Mouse (Mus musculus) olfactory bulb, adult 2 months (tissue): ENCODE measurements at regions not wholly inside any gene's neighbourhood (a gene's known extent, or its start where the extent isn't known, plus 50 kb on each side); places are given as distances from the start of the nearest gene placed in this dataset.

Experiments
- H3K27ac ChIP-seq: fragments of 200-500 bp; 2 replicates; pipeline ENCODE4 v1.5.1; 2012; ENCODE audit warnings: low read depth, low read length; ENCODE audit not compliant: insufficient read depth
- H3K4me1 ChIP-seq: fragments of 200-500 bp; 2 replicates; pipeline ENCODE4 v1.6.1; 2012; ENCODE audit warnings: low read length; ENCODE audit not compliant: control insufficient read depth, insufficient read depth
- H3K4me3 ChIP-seq: fragments of 200-500 bp; 2 replicates; pipeline ENCODE4 v1.5.1; 2012; ENCODE audit warnings: mild to moderate bottlenecking, low read depth, low read length, moderate library complexity; ENCODE audit not compliant: insufficient read depth
- CTCF ChIP-seq: fragments of 200-500 bp; IDR thresholded peaks from 2 replicates; pipeline ENCODE4 v1.5.1; 2012; ENCODE audit warnings: low read depth, mild to moderate bottlenecking, low read length, moderate library complexity; ENCODE audit not compliant: insufficient read depth
- POLR2A ChIP-seq: fragments of 200-500 bp; IDR thresholded peaks from 2 replicates; pipeline ENCODE4 v1.6.1; 2012; ENCODE audit warnings: mild to moderate bottlenecking, low read depth, low read length, moderate library complexity; ENCODE audit not compliant: insufficient read depth
- WGBS: fragments of 180-500 bp; shearing (Covaris S2); methylation state at CpG from one replicate; pipeline ENCODE4 v1.1.7; 2018; 5-methylcytosine and 5-hydroxymethylcytosine counted together

DNA sequence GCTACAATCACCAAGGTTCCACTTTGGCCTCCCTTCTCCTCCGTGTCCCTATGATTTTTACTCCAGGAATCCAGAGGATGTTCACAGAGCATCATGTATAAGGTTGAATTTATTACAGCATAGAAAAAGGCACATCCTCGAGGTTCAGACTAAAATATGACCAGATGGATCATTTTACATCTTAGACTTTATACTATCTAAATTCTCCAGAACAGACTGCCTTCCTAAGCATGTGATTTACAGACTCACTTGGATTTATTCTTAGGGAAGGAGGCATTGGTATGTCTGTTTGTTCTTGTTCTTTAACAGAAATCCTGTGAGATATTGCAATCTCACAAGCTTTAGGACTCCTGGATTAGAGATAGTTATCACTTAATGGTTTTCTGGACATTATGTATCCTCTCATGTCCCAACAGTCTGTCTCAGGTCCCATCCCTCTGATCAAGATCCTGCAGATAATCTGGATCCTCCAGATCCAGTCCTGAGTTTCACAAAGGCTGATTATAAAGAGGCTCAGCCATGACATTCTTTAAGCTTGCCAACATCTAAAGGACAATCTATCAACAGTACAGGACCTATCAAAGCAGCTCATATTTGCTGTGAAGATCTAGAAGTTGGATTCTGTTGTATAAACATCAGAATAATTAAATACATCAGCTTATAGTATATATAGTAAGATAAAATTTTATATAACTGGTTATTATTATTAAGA lies 75.2 kb upstream of the Dcn start:
- Histone ChIP-seq H3K27ac (no peak overlapping the region), H3K4me3 (no peak overlapping the region), H3K4me1 (no peaks in the 10 kb centered on the region)
- TF ChIP-seq POLR2A (no peak), CTCF (no peak)
- 79% methylated on average over 2 of the region's 2 CpGs for WGBS

DNA sequence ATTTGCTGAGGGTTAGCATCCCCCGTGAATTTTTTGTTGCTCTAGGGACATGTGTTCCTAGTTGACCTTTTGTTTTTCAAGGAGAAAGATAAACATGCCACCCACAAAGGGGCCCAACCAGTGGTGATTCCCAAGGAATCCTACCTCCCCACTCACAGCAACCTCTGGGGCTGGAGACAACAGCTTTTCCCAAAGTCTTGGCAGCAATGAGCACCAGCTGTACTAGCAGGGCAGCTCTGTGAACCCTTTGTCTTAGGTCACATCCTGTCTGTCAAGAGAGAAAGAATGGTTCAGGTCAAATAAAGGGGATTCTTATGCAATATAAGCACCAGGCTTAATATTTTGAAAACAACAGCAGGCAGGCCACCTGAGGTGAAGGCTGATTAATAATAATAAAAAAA lies 70.2 kb upstream of the Dcn start:
- H3K27ac ChIP-seq = no peak overlapping the region
- WGBS = 65% methylated on average over 1 of the region's 1 CpGs
- H3K4me1 ChIP-seq = no peaks in the 10 kb centered on the region
- TF ChIP-seq POLR2A (no peak), CTCF (no peak)
- H3K4me3 ChIP-seq = no peak overlapping the region

DNA sequence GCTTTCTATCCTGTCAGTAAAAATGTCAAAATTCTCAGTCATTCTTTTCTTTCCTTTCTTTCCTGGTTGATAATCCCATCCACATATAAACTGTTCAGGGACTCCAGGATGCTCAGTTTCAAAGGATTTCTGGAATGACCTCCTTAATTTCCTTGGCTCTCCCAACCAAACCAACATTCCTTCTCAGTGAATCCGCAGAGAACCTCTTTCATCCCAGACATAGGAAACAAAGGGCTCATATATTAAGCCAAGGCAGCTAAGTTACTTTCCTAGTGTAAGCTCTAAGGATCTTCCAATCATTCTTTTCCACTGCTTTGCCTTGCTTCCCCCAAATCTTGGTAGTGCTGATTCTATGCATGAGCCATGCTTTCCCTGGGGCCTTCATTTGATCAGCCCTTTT lies 69.5 kb upstream of the Dcn start:
- Histone ChIP-seq H3K4me3 (no peak overlapping the region), H3K4me1 (no peaks in the 10 kb centered on the region), H3K27ac (no peak overlapping the region)
- 89% methylated on average over 1 of the region's 1 CpGs for WGBS
- TF ChIP-seq CTCF (no peak), POLR2A (no peak)

DNA sequence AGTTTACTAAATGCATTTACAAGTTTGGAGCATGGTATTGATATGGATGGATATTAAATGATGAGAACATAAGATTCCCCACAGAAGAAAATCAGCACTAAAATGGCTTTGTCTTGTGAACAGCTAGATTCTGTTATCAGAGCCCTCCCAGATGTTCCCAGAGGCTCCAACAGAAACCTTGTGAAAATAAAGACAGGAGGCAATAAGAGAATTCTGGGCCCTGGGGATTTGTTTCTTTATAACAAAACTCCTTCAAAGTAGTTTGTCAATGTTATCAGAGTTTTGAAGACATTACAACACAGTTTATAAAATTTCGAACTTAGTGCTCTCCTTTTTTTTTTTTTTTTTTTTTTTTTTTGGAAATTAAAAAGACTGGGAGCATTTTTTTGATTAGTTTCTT lies 56.8 kb upstream of the Dcn start:
- no peak overlapping the region for H3K27ac ChIP-seq
- H3K4me1 ChIP-seq = no peaks in the 10 kb centered on the region
- TF ChIP-seq CTCF (no peak), POLR2A (no peak)
- 68% methylated on average over 1 of the region's 1 CpGs for WGBS
- no peak overlapping the region for H3K4me3 ChIP-seq

DNA sequence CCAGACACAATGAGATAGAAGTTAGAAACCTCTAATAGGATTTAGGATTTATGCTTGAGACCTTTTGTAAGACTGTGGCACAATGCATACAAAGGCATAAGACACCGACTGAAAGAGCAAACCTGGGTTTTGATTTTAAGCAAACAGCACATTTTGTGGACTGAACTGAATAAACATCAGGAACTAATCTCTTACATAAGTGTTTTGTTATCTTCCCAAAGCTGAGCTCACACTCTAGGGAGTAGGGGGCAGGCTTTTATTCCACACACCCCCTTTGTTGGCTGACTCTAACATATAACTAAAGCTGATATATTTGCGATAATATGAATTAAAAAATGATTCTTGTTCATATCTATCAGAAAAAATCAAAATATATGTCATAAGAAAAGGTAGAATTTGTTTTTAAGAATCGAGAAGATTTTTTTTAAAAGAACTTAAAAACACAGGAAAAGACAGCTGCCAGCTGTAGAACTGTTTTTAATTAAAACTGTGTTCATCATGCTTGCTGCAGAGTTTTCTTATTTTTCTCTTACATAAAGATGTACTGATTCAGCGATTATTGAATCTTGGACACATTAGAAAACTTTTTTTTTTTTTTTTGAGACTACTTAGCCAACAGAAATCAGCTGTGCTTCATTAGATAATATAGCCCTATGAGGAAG lies 56.2 kb upstream of the Dcn start:
- Histone ChIP-seq H3K27ac (no peak overlapping the region), H3K4me1 (no peaks in the 10 kb centered on the region), H3K4me3 (no peak overlapping the region)
- TF ChIP-seq CTCF (no peak), POLR2A (no peak)
- 63% methylated on average over 4 of the region's 4 CpGs for WGBS
